Mouse (Mus musculus) kidney, adult 2 months (tissue): ENCODE data around the gene Srbd1. TPM values are rescaled to one million over a fixed set of nuclear protein-coding genes. Genes with fewer than 3 reads are reported as not detected.

Experiments used
- DNase-seq: peaks from one replicate; pipeline ENCODE4 v3.0.0; 2021
- H3K27ac ChIP-seq: fragments of 200-500 bp; 2 replicates; pipeline ENCODE4 v1.5.1; 2012; ENCODE audit warnings: low read depth, low read length, control low read depth, inconsistent platforms; ENCODE audit not compliant: insufficient read depth
- H3K27me3 ChIP-seq: fragments of 200-500 bp; replicated peaks from 2 replicates; pipeline ENCODE4 v1.6.1; 2012; ENCODE audit warnings: mild to moderate bottlenecking, moderate library complexity, low read length, inconsistent platforms; ENCODE audit not compliant: control insufficient read depth, insufficient read depth
- H3K36me3 ChIP-seq: fragments of 200-500 bp; 2 replicates; pipeline ENCODE4 v1.6.1; 2012; ENCODE audit warnings: mild to moderate bottlenecking, moderate library complexity, low read length, inconsistent platforms; ENCODE audit not compliant: control insufficient read depth, insufficient read depth
- H3K4me1 ChIP-seq: fragments of 200-500 bp; 2 replicates; pipeline ENCODE4 v1.6.1; 2011; ENCODE audit warnings: low read length; ENCODE audit not compliant: control insufficient read depth, insufficient read depth
- H3K4me3 ChIP-seq: fragments of 200-500 bp; 2 replicates; pipeline ENCODE4 v1.5.1; 2011; ENCODE audit warnings: mild to moderate bottlenecking, low read depth, low read length, control low read depth; ENCODE audit not compliant: insufficient read depth
- CTCF ChIP-seq: fragments of 200-500 bp; conservative IDR thresholded peaks from 2 replicates; pipeline ENCODE4 v1.5.1; 2011; ENCODE audit warnings: low read depth, mild to moderate bottlenecking, control low read depth, low read length, moderate library complexity, mixed read lengths; ENCODE audit not compliant: insufficient read depth, insufficient read length
- POLR2A ChIP-seq: fragments of 200-500 bp; IDR thresholded peaks from one replicate; pipeline ENCODE4 v1.6.1; 2011; ENCODE audit warnings: low read depth, low read length, control low read depth
- WGBS: fragments of 180-500 bp; shearing (Covaris S2); methylation state at CpG from one replicate; pipeline ENCODE4 v1.1.7; 2018; 5-methylcytosine and 5-hydroxymethylcytosine counted together
- polyA plus RNA-seq: library from polyadenylated mRNA; depleted of rRNA; stranded (reverse); fragments of >200 nt; gene quantifications from 2 replicates; pipeline ENCODE4 v1.2.3, GENCODE M21; 2012; rRNA removed

Srbd1 gene
- polyA plus RNA-seq, 1 experiment: 3.6 TPM

DNA sequence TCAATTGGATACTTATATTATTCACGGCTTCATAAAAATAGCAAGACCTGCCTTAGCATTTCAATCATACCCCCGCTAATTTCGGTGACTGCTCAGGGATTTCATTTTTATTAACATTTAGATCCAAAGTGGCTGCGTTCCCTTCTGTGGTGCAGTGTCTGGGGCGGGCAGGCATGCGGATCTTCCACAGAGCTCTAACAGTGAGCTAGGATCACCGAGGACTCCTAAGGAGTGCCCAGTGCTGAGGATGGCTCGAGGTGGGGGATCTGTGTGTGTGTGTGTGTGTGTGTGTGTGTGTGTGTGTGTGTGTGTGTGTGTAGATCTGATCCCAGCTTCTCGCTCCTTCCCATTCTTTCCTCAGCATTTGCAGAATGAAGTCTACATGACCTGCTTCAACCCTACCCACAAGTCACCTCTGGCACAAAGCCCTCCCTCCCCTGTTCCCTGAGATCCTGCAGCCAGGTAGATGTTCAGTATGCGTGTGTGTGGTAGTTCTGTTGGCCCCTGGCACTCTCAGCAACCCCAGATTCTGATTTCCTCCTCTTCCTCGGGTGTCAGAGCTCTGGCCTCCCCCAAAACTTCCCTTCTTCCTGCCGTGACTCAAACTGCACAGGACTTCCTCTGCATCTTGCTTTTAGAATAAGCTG, 200.9 kb downstream of the Srbd1 start:
- DNase-seq: no peak
- Histone ChIP-seq H3K36me3 (no peaks in the 10 kb centered on the region), H3K27me3 (no peaks in the 10 kb centered on the region), H3K4me1 (no peaks in the 10 kb centered on the region), H3K27ac (no peak overlapping the region), H3K4me3 (no peak overlapping the region)
- 68% methylated on average over 12 of the region's 12 CpGs for WGBS
- no peak for TF ChIP-seq POLR2A
- no peak for TF ChIP-seq CTCF

GRCm38 (mm10) chr17:85943551-85943981, 201.4 kb downstream of the Srbd1 start:
- Histone ChIP-seq H3K27ac (no peak overlapping the region), H3K4me3 (no peak overlapping the region), H3K36me3 (no peaks in the 10 kb centered on the region), H3K27me3 (no peaks in the 10 kb centered on the region), H3K4me1 (no peaks in the 10 kb centered on the region)
- DNase-seq: no peak
- TF ChIP-seq POLR2A (no peak), CTCF (no peak)
- 48% methylated on average over 14 of the region's 14 CpGs for WGBS

GRCm38 (mm10) chr17:85943071-85943470, 201.9 kb downstream of the Srbd1 start:
- H3K27me3 ChIP-seq: no peaks in the 10 kb centered on the region
- no peaks in the 10 kb centered on the region for H3K4me1 ChIP-seq
- TF ChIP-seq CTCF (no peak), POLR2A (no peak)

DNA sequence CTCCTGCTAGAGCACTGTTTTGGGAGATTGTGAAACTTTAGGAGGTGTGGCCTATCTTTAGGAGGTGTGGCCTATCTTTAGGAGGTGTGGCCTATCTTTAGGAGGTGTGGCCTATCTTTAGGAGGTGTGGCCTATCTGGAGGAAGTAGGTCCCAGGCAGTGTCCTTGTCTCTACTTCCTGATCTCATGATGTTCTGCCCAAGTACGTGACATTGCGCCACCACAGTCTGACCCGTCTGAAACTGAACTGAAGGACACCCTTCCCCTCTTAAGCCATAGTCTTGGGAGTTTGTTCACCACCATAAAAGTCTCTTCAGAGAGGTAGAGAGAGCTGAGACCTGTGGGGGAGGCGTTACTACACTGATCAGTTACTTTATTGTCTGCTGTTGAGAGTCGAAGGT, 202.9 kb downstream of the Srbd1 start:
- Histone ChIP-seq H3K36me3 (no peaks in the 10 kb centered on the region), H3K4me3 (no peak overlapping the region), H3K27me3 (no peaks in the 10 kb centered on the region), H3K27ac (no peak overlapping the region), H3K4me1 (no peaks in the 10 kb centered on the region)
- 78% methylated on average over 5 of the region's 5 CpGs for WGBS
- no peak for DNase-seq
- TF ChIP-seq POLR2A: no peak
- TF ChIP-seq CTCF: no peak

More at GRCm38 (mm10) chr17:85943071-85943470, 201.9 kb downstream of the Srbd1 start:
- no peak for DNase-seq
- Histone ChIP-seq H3K36me3 (no peaks in the 10 kb centered on the region), H3K4me3 (no peak overlapping the region), H3K27ac (no peak overlapping the region)
- 86% methylated on average over 5 of the region's 5 CpGs for WGBS

- TF ChIP-seq CTCF (no peak), POLR2A (no peak)
- H3K27me3 ChIP-seq: no peaks in the 10 kb centered on the region
- H3K4me3 ChIP-seq: no peak overlapping the region
- H3K4me1 ChIP-seq: no peaks in the 10 kb centered on the region
- 50% methylated on average over 8 of the region's 8 CpGs for WGBS
- DNase-seq: no peak
- no peak overlapping the region for H3K27ac ChIP-seq
- H3K36me3 ChIP-seq: no peaks in the 10 kb centered on the region
Measured at GRCm38 (mm10) chr17:85941141-85941738, 203.7 kb downstream of the Srbd1 start.

- WGBS: 100% methylated on average over 4 of the region's 4 CpGs
- no peaks in the 10 kb centered on the region for H3K27me3 ChIP-seq
Measured at GRCm38 (mm10) chr17:85937131-85937530, 207.8 kb downstream of the Srbd1 start.

GRCm38 (mm10) chr17:85935268-85935667, 209.7 kb downstream of the Srbd1 start:
- no peak for DNase-seq
- Histone ChIP-seq H3K36me3 (no peaks in the 10 kb centered on the region), H3K4me3 (no peak overlapping the region), H3K27ac (no peak overlapping the region), H3K27me3 (no peaks in the 10 kb centered on the region), H3K4me1 (no peaks in the 10 kb centered on the region)
- WGBS: 75% methylated on average over 10 of the region's 10 CpGs
- TF ChIP-seq POLR2A (no peak), CTCF (no peak)

More at GRCm38 (mm10) chr17:85937131-85937530, 207.8 kb downstream of the Srbd1 start:
- no peak overlapping the region for H3K27ac ChIP-seq
- H3K36me3 ChIP-seq: no peaks in the 10 kb centered on the region
- H3K4me1 ChIP-seq: no peaks in the 10 kb centered on the region
- H3K4me3 ChIP-seq: no peak overlapping the region
- TF ChIP-seq POLR2A: no peak
- TF ChIP-seq CTCF: no peak
- no peak for DNase-seq

Other genes starting within 250 kb of the Srbd1 start
- gene Prkce, start 22.6 kb upstream of the Srbd1 start, polyA plus RNA-seq: 5.0 and 6.1 TPM in 2 replicates